Mouse (Mus musculus) kidney, embryonic 16.5 days (tissue): ENCODE measurements at regions not wholly inside any gene's neighbourhood (a gene's known extent, or its start where the extent isn't known, plus 50 kb on each side); places are given as distances from the start of the nearest gene placed in this dataset.

Experiments
- ATAC-seq: fragments of 200-750 bp; cut with Nextera tagmentation; 2 replicates; pipeline ENCODE4 v1.8.0; 2017; ENCODE audit warnings: moderate TSS enrichment; ENCODE audit not compliant: low FRiP score, low TSS enrichment
- H3K27ac ChIP-seq: fragments of 300-500 bp; sonication (generic); 2 replicates; pipeline ENCODE4 v1.5.1; 2014; ENCODE audit warnings: low read length
- H3K27me3 ChIP-seq: fragments of 300-500 bp; sonication (generic); 2 replicates; pipeline ENCODE4 v1.6.1; 2014; ENCODE audit warnings: low read length, control low read depth, mixed read lengths; ENCODE audit not compliant: insufficient read depth
- H3K36me3 ChIP-seq: fragments of 300-500 bp; sonication (generic); 2 replicates; pipeline ENCODE4 v1.6.1; 2014; ENCODE audit warnings: low read length, control low read depth, mixed read lengths; ENCODE audit not compliant: insufficient read depth
- H3K4me1 ChIP-seq: fragments of 300-500 bp; sonication (generic); 2 replicates; pipeline ENCODE4 v1.6.1; 2014; ENCODE audit warnings: low read length, control low read depth, mixed read lengths; ENCODE audit not compliant: insufficient read depth
- H3K4me2 ChIP-seq: fragments of 300-500 bp; sonication (generic); replicated peaks from 2 replicates; pipeline ENCODE4 v1.6.1; 2014; ENCODE audit warnings: low read depth, low read length
- H3K4me3 ChIP-seq: fragments of 300-500 bp; sonication (generic); 2 replicates; pipeline ENCODE4 v1.5.1; 2014; ENCODE audit warnings: mild to moderate bottlenecking, low read length
- H3K9ac ChIP-seq: fragments of 300-500 bp; sonication (generic); replicated peaks from 2 replicates; pipeline ENCODE4 v1.6.1; 2014; ENCODE audit warnings: low read length
- H3K9me3 ChIP-seq: fragments of 300-500 bp; sonication (generic); 2 replicates; pipeline ENCODE4 v1.6.1; 2016; ENCODE audit warnings: low read length, control low read depth
- WGBS: fragments of 180-500 bp; shearing (Covaris S2); extraction: QIAGEN DNeasy Blood & Tissue Kit; methylation state at CpG from one replicate; pipeline ENCODE4 v1.1.7; 2014; 5-methylcytosine and 5-hydroxymethylcytosine counted together

DNA sequence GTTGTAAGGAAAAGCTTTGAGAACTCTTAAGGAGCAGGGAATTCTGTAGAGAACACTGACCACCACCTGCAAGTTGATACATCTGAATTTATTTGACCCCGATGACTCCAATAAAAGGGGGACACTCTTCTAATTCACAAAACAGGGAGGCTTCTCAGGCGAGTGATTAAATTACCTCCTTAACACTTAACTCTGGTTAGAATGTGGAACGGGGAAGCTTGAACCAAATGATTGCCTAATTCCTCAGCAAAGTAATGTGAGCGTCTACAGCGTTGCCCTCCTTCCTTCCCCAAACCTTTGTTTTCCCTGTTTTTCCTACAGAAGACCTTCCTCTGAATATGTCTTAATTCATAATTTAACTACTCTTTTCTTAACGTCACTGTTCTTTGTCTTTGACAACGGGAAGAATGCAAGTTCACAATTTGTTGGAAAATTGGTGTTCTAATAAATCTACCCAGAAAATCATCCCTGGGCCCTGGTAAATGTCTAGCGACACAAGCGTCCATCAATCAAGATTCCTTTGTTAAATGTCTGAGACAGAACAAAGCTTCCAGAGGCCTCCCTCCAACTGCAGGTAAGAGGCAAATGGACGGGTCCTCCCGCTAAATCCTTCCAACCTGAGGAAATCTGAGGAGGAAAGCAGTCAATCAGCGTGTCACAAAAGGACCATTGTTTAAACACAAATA lies 236.8 kb upstream of the Gpc5 start:
- Histone ChIP-seq H3K36me3 (no peaks in the 10 kb centered on the region), H3K4me2 (peak overlapping the region; percentile 24; the same call in 1 of the 2 replicates), H3K27ac (peak overlapping the region; percentile 57), H3K27me3 (no peaks in the 10 kb centered on the region), H3K9ac (0 out of 2 replicates have a peak overlapping the region, but pooled peaks have one; percentile 16), H3K4me1 (peaks cover 31% of the 10 kb centered on the region), H3K4me3 (no peak overlapping the region), H3K9me3 (no peaks in the 10 kb centered on the region)
- peak; percentile 60; the same call in 1 of the 2 replicates for ATAC-seq
- 11% methylated on average over 12 of the region's 12 CpGs for WGBS

DNA sequence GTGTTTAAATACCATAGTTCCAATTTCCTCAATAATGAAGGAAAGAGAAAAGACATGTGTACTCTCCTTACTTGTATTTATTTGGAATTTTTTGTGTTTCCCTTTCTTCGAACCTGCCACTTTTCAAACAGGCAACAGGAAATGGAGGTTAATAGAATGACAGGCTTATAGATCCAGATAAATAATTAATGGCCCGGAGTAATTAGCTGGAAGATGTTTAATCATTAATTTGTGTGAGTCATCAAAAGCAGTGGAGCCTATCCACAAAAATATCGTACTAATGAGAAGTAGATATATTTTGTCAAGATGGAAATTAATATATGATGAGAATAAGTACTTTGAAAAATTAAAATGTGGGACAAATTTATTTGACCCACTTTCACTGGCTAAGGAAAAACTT lies 236.3 kb upstream of the Gpc5 start:
- 17% methylated on average over 3 of the region's 3 CpGs for WGBS

DNA sequence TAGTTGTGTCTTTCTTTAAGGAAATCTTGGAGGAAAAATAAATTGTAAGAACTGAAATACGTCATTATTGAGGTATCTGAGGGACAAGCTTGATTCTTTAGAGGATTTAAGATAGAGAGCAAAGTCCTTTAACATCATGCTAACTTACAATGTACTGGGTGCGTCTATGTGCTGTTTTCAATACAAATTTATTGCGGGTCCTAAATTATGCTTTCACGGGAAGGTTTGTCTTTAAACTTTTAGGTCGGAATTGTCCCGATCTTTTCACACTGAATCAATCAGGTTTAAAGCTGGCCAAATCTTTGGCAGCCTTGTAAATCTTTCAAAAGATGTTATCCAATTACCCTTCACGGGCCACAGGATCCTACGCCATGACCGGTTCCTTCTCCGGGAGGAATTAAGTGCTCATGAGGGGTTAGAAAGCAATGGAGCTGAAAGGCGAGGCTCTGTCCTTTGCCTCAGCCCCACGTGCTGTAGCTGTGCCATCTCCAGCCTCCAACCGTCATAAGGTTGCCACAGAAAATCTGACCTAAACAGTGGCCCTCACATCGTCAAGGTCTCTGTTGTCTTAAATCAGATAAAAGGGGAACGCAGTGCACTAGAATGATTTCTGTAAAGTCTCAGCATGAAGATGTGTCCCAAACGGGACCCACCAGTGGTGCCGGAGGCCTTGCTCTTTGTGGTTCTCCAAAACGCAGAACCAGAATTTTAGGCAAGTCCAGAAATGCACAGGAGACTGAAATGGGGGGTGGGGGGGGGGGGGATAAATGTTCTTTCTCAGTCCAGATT lies 235.6 kb upstream of the Gpc5 start:
- H3K4me2 ChIP-seq, result peak overlapping the region; percentile 19; the same call in 1 of the 2 replicates
- peak; percentile 66 for ATAC-seq
- 16% methylated on average over 18 of the region's 18 CpGs for WGBS

More for the DNA sequence above, 236.3 kb upstream of the Gpc5 start:
- no peaks in the 10 kb centered on the region for H3K36me3 ChIP-seq
- peaks cover 31% of the 10 kb centered on the region for H3K4me1 ChIP-seq
- no peaks in the 10 kb centered on the region for H3K27me3 ChIP-seq
- H3K4me2 ChIP-seq, result peak overlapping the region; percentile 24; the same call in 1 of the 2 replicates
- no peak for ATAC-seq
- no peak overlapping the region for H3K27ac ChIP-seq
- no peak overlapping the region for H3K9ac ChIP-seq
- H3K9me3 ChIP-seq, result no peaks in the 10 kb centered on the region
- H3K4me3 ChIP-seq, result no peak overlapping the region

DNA sequence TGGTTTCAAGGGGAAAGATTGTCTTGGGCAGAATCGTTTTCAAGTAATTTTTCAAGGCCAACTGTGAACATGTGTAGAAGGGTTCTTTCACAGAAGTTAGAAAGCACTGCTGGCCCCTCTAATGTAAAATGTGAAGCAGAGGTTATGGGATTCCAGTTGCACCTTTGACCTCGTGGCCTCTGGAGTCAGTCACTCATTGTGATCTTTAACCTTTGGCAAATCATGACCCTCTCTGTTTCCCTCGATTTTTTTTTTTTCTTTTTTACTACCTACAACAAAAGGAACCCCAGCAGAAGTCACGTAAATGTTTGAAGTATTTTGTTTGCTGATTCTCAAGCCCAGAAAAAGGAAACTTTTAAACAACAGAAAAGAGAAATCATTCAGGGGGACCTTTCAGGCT lies 234.8 kb upstream of the Gpc5 start:
- Histone ChIP-seq H3K27me3 (no peaks in the 10 kb centered on the region), H3K9ac (no peak overlapping the region), H3K4me3 (no peak overlapping the region), H3K27ac (no peak overlapping the region), H3K4me2 (peak overlapping the region; percentile 20; the same call in 1 of the 2 replicates), H3K9me3 (no peaks in the 10 kb centered on the region), H3K36me3 (no peaks in the 10 kb centered on the region), H3K4me1 (peaks cover 31% of the 10 kb centered on the region)
- WGBS, result 9% methylated on average over 4 of the region's 4 CpGs
- ATAC-seq, result no peak

More for the DNA sequence above, 235.6 kb upstream of the Gpc5 start:
- no peak overlapping the region; the same call in 1 of the 2 replicates for H3K4me3 ChIP-seq
- H3K27ac ChIP-seq, result peak overlapping the region; percentile 65; the same call in 1 of the 2 replicates
- peaks cover 31% of the 10 kb centered on the region for H3K4me1 ChIP-seq
- H3K36me3 ChIP-seq, result no peaks in the 10 kb centered on the region
- no peaks in the 10 kb centered on the region for H3K9me3 ChIP-seq
- no peak overlapping the region for H3K9ac ChIP-seq
- H3K27me3 ChIP-seq, result no peaks in the 10 kb centered on the region

DNA sequence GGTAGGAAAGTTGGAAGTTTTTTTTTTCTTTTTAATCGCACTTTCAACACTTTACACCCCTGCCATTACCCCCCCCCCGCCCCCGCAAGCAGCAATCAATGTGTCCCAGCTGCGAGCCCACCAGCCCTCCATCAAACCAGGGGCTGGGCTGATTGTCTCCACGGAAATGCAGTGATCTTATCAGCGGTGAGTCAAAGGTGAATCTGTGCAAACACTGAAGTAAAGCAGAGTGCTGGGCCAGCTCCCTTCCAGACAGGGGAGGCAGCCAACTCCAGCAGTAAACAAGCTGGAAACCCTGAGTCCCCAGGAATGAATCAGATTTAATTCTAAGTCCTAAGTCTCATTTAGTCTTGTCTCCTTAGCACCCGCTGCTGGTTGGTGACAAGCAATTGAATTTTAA lies 234.3 kb upstream of the Gpc5 start:
- H3K36me3 ChIP-seq, result no peaks in the 10 kb centered on the region
- no peak overlapping the region for H3K27ac ChIP-seq
- WGBS, result 2% methylated on average over 7 of the region's 7 CpGs
- no peaks in the 10 kb centered on the region for H3K9me3 ChIP-seq
- H3K4me2 ChIP-seq, result peak overlapping the region; percentile 20
- no peak for ATAC-seq
- H3K4me3 ChIP-seq, result no peak overlapping the region
- H3K9ac ChIP-seq, result no peak overlapping the region
- peaks cover 31% of the 10 kb centered on the region for H3K4me1 ChIP-seq
- H3K27me3 ChIP-seq, result no peaks in the 10 kb centered on the region

DNA sequence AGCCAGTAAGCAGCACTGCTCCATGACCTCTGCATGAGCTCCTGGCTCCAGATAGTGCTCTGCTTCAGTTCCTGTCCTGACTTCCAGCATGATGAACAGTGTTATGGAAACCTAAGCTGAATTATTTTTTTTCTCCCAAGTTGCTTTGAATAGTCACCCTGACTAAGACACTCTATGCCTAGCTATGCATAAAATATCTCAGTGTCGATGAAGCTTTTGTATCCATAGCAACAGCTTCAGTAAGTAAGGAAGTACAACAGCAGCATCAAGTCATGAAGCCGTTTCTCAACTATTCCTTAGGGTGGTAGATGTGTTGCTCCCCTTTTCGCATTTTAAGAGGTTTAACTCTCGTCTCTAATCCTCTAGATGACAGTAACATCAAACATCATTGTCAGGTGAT lies 228.4 kb upstream of the Gpc5 start:
- 85% methylated on average over 4 of the region's 4 CpGs for WGBS
- no peaks in the 10 kb centered on the region for H3K36me3 ChIP-seq
- no peak for ATAC-seq
- H3K4me3 ChIP-seq, result no peak overlapping the region
- no peak overlapping the region for H3K9ac ChIP-seq
- H3K9me3 ChIP-seq, result no peaks in the 10 kb centered on the region
- no peaks in the 10 kb centered on the region for H3K4me1 ChIP-seq
- H3K27me3 ChIP-seq, result no peaks in the 10 kb centered on the region
- no peak overlapping the region for H3K4me2 ChIP-seq
- no peak overlapping the region for H3K27ac ChIP-seq

DNA sequence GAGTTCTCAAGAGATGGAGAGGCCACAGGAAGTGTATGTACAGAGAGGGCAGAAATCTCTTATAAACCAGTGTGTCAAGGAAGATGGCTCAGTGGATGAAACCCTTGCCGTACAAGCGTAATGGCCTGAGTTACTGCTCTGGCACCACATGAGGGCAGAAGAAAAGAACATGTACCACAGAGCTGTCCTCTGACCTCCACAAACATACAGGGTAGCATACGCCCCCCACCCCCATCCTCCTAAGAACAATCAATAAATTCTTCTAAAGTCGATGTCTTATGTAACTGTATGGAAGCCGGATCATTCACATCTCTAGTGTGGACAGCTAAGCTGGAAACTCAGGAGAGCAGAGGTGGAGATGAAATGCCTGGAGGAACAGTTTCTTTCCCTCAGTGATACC lies 227.9 kb upstream of the Gpc5 start:
- Histone ChIP-seq H3K9ac (no peak overlapping the region), H3K4me1 (no peaks in the 10 kb centered on the region), H3K27ac (no peak overlapping the region), H3K36me3 (no peaks in the 10 kb centered on the region), H3K4me3 (no peak overlapping the region), H3K27me3 (no peaks in the 10 kb centered on the region), H3K9me3 (no peaks in the 10 kb centered on the region), H3K4me2 (no peak overlapping the region)
- 95% methylated on average over 5 of the region's 5 CpGs for WGBS
- no peak for ATAC-seq

DNA sequence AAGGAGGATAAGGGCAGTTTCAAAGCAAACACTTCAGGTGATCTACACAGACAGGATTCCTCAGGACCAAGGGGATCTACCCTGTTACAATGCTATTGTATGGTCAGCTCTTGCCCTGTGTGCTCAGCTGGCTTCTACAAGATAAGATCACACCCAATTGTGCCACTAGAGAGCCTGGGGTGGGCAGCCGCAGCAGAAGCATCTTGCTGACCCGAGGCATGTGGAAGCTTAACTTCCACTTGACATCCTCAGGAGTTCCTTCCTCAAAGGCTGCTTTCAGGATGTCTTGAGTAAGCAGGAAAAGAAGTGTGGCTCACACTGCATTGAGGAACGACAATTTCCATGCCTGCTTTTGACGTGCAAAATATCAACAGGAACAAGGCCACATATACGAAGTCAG lies 222.8 kb upstream of the Gpc5 start:
- Histone ChIP-seq H3K4me1 (no peaks in the 10 kb centered on the region), H3K4me2 (no peak overlapping the region), H3K9ac (no peak overlapping the region), H3K9me3 (no peaks in the 10 kb centered on the region), H3K4me3 (no peak overlapping the region), H3K27me3 (no peaks in the 10 kb centered on the region), H3K27ac (no peak overlapping the region), H3K36me3 (no peaks in the 10 kb centered on the region)
- no peak for ATAC-seq
- 60% methylated on average over 5 of the region's 5 CpGs for WGBS

DNA sequence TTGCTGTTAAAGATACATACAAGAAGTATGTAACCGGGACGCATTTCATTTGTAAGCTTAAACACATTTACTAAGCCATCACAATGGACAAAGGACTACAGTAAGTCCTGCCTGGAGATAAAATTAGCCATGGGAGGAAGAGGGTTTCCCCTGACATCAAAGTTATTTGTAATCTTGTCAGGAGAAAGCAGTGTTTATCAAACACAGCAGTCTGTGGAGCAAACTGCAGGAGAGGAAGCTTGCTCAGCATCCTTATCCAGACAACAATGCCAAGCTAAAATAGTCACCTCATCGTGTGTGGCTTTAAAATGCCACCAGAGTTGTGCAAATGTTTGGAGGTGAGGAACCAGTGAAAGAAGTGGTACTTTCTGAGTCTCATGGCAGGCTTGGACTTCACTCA lies 216.9 kb upstream of the Gpc5 start:
- H3K9ac ChIP-seq, result no peak overlapping the region
- H3K27ac ChIP-seq, result no peak overlapping the region; the same call in 1 of the 2 replicates
- no peaks in the 10 kb centered on the region for H3K9me3 ChIP-seq
- H3K4me1 ChIP-seq, result peaks cover 8% of the 10 kb centered on the region; the same call in 1 of the 2 replicates
- WGBS, result 58% methylated on average over 3 of the region's 3 CpGs
- H3K4me2 ChIP-seq, result no peak overlapping the region
- no peaks in the 10 kb centered on the region for H3K27me3 ChIP-seq
- no peaks in the 10 kb centered on the region for H3K36me3 ChIP-seq
- no peak overlapping the region for H3K4me3 ChIP-seq
- no peak for ATAC-seq

DNA sequence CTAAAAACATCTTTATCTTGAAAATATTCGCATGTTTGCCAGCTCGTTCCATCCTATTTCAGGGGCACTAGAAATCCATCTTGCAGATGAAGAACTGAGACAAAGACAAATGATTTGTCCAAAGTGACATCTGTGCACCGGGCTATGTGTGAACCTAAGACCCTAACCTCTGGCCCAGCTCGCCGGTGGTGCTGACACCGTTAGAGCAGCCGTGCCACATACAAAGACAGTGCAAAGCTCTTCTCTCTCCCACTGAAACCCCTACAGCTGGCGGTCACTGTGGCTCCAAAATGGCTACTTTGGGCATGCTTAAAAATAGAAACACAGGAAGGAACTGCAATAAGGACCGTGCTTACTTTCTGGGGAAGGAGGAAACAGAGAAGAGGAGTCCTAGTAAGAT lies 215.6 kb upstream of the Gpc5 start:
- no peaks in the 10 kb centered on the region for H3K36me3 ChIP-seq
- ATAC-seq, result no peak
- H3K4me3 ChIP-seq, result no peak overlapping the region
- WGBS, result 45% methylated on average over 9 of the region's 9 CpGs
- H3K27ac ChIP-seq, result no peak overlapping the region
- no peaks in the 10 kb centered on the region for H3K9me3 ChIP-seq
- no peak overlapping the region for H3K9ac ChIP-seq
- H3K4me1 ChIP-seq, result peaks cover 8% of the 10 kb centered on the region; the same call in 1 of the 2 replicates
- H3K4me2 ChIP-seq, result no peak overlapping the region
- no peaks in the 10 kb centered on the region for H3K27me3 ChIP-seq
